Mouse (Mus musculus): ENCODE data around the gene Best1. TPM values are rescaled to one million over a fixed set of nuclear protein-coding genes. Genes with fewer than 3 reads are reported as not detected.

Gene Best1
- polyA plus RNA-seq, 1 experiment from 2014 or later = 1.2 TPM

- peaks cover 20% of the 10 kb centered on the region for H3K36me3 ChIP-seq
- ATAC-seq (ENCODE audit: insufficient number of reproducible peaks, low FRiP score, low TSS enrichment, low read depth) = no peak
- no peaks in the 10 kb centered on the region for H3K9me3 ChIP-seq (replicated peaks)
Observed at GRCm38 (mm10) chr19:9989171-9989883, 12.1 kb downstream of the Best1 start.

GRCm38 (mm10) chr19:9987593-9987992, 13.8 kb downstream of the Best1 start:
- Histone ChIP-seq H3K36me3 (peaks cover 26% of the 10 kb centered on the region), H3K9me3 (replicated peaks) (no peaks in the 10 kb centered on the region), H3K27ac (replicated peaks) (no peak overlapping the region; the same call in 1 of the 2 replicates), H3K27me3 (no peaks in the 10 kb centered on the region), H3K4me2 (replicated peaks) (no peak overlapping the region), H3K4me1 (peaks cover 26% of the 10 kb centered on the region), H3K9ac (no peak overlapping the region), H3K4me3 (replicated peaks) (no peak overlapping the region)
- ATAC-seq (ENCODE audit: insufficient number of reproducible peaks, low FRiP score, low TSS enrichment, low read depth) = no peak

More at GRCm38 (mm10) chr19:9989171-9989883, 12.1 kb downstream of the Best1 start:
- no peak overlapping the region for H3K4me3 ChIP-seq (replicated peaks)
- no peak overlapping the region for H3K9ac ChIP-seq
- 64% methylated on average over 17 of the region's 17 CpGs for WGBS
- no peak overlapping the region for H3K4me2 ChIP-seq (replicated peaks)
- H3K27ac ChIP-seq (replicated peaks) = no peak overlapping the region
- H3K27me3 ChIP-seq = no peaks in the 10 kb centered on the region
- peaks cover 25% of the 10 kb centered on the region for H3K4me1 ChIP-seq

- peaks cover 26% of the 10 kb centered on the region for H3K36me3 ChIP-seq
- H3K27me3 ChIP-seq = no peaks in the 10 kb centered on the region
- 19% methylated on average over 6 of the region's 6 CpGs for WGBS
- no peak overlapping the region; the same call in 1 of the 2 replicates for H3K27ac ChIP-seq (replicated peaks)
- no peak overlapping the region for H3K4me2 ChIP-seq (replicated peaks)
- no peak overlapping the region for H3K4me3 ChIP-seq (replicated peaks)
- ATAC-seq (ENCODE audit: insufficient number of reproducible peaks, low FRiP score, low TSS enrichment, low read depth) = no peak
- no peak overlapping the region for H3K9ac ChIP-seq
- H3K9me3 ChIP-seq (replicated peaks) = no peaks in the 10 kb centered on the region
- peaks cover 26% of the 10 kb centered on the region for H3K4me1 ChIP-seq
Observed at GRCm38 (mm10) chr19:9987192-9987591, 14.2 kb downstream of the Best1 start.

DNA sequence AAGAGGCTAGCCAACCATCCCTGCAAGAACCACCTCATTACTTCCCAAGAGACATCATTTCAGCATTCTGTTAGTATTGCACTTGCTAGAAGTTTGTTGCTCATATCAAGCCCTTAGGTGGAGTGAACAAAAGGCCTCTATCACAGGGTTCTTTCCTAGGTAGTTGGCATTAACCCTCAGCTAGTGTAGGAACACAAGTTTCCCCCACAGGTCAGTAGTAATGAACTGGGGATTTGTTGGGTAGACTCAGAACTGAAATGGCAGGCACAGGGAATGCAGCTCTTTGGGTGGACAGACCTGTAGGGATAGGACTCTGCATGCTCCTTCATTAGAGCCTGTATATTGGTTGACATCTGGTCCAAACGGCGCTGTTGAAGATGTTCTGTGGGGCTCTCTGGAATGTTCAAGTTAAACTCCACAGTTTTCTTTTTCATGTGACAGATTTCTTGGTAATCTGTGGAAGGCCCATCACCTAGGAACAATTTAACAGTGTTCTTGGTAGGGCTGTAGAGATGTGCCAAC, 15.5 kb downstream of the Best1 start:
- 95% methylated on average over 2 of the region's 2 CpGs for WGBS
- no peak overlapping the region for H3K4me3 ChIP-seq (replicated peaks)
- peaks cover 33% of the 10 kb centered on the region for H3K4me1 ChIP-seq
- H3K4me2 ChIP-seq (replicated peaks) = no peak overlapping the region
- no peak overlapping the region for H3K27ac ChIP-seq (replicated peaks)
- H3K27me3 ChIP-seq = no peaks in the 10 kb centered on the region
- no peak for ATAC-seq (ENCODE audit: insufficient number of reproducible peaks, low FRiP score, low TSS enrichment, low read depth)
- H3K9me3 ChIP-seq (replicated peaks) = no peaks in the 10 kb centered on the region
- no peak overlapping the region for H3K9ac ChIP-seq
- peaks cover 26% of the 10 kb centered on the region for H3K36me3 ChIP-seq

GRCm38 (mm10) chr19:9985190-9985899, 16.1 kb downstream of the Best1 start:
- Histone ChIP-seq H3K36me3 (peaks cover 26% of the 10 kb centered on the region), H3K9ac (no peak overlapping the region), H3K9me3 (replicated peaks) (no peaks in the 10 kb centered on the region), H3K4me2 (replicated peaks) (no peak overlapping the region), H3K4me3 (replicated peaks) (no peak overlapping the region), H3K4me1 (peaks cover 33% of the 10 kb centered on the region), H3K27me3 (no peaks in the 10 kb centered on the region), H3K27ac (replicated peaks) (no peak overlapping the region)
- WGBS = 93% methylated on average over 6 of the region's 6 CpGs
- ATAC-seq (ENCODE audit: insufficient number of reproducible peaks, low FRiP score, low TSS enrichment, low read depth) = no peak

GRCm38 (mm10) chr19:9984111-9985055, 17.1 kb downstream of the Best1 start:
- 88% methylated on average over 20 of the region's 20 CpGs for WGBS
- Histone ChIP-seq H3K27ac (replicated peaks) (no peak overlapping the region), H3K4me2 (replicated peaks) (peak overlapping the region; percentile 70), H3K4me1 (peaks cover 33% of the 10 kb centered on the region), H3K9ac (peak overlapping the region; percentile 95; the same call in 1 of the 2 replicates), H3K27me3 (no peaks in the 10 kb centered on the region), H3K4me3 (replicated peaks) (peak overlapping the region; percentile 82), H3K36me3 (peaks cover 26% of the 10 kb centered on the region), H3K9me3 (replicated peaks) (no peaks in the 10 kb centered on the region)
- no peak for ATAC-seq (ENCODE audit: insufficient number of reproducible peaks, low FRiP score, low TSS enrichment, low read depth)

DNA sequence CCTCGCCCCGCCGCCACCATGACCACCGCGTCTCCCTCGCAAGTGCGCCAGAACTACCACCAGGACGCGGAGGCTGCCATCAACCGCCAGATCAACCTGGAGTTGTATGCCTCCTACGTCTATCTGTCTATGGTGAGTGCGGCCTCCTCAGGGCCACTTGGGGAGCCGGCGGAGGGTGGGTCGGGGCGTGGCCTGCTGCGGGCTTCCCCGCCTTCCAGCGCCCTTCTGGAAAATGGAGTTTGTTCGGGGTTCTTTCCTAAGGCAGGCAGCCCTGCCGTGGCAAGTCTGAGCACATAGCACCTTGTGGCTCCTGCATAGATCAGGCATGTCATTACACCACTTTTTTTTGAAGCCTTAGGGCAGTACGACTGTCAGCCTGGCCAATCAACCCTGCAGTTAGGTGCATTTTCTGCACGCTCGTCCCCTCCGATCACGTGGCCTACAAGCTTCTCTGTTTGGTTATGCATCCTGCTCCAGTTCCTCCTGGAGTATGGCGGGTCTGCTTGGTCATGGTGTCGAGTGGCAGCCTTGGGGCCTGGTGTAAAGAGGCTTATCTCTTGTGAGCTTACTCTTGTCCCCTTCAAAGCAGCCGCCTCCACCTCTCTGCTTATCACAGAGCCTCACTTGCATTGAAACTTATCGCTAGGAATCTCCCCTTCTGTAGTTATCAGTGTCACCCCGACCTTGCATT, 18.4 kb downstream of the Best1 start:
- Histone ChIP-seq H3K9me3 (replicated peaks) (no peaks in the 10 kb centered on the region), H3K36me3 (peaks cover 26% of the 10 kb centered on the region), H3K4me3 (replicated peaks) (peak overlapping the region; percentile 82), H3K27me3 (no peaks in the 10 kb centered on the region), H3K4me1 (peaks cover 41% of the 10 kb centered on the region), H3K9ac (peak overlapping the region; percentile 95), H3K27ac (replicated peaks) (peak overlapping the region; percentile 97), H3K4me2 (replicated peaks) (peak overlapping the region; percentile 70)
- WGBS = under 1% methylated on average over 31 of the region's 31 CpGs
- ATAC-seq (ENCODE audit: insufficient number of reproducible peaks, low FRiP score, low TSS enrichment, low read depth) = peak; percentile 75

GRCm38 (mm10) chr19:9982151-9982851, 19.1 kb downstream of the Best1 start:
- peaks cover 37% of the 10 kb centered on the region for H3K4me1 ChIP-seq
- peak overlapping the region; percentile 97 for H3K27ac ChIP-seq (replicated peaks)
- no peaks in the 10 kb centered on the region for H3K27me3 ChIP-seq
- peak overlapping the region; percentile 82 for H3K4me3 ChIP-seq (replicated peaks)
- ATAC-seq (ENCODE audit: insufficient number of reproducible peaks, low FRiP score, low TSS enrichment, low read depth) = peak; percentile 98
- H3K4me2 ChIP-seq (replicated peaks) = peak overlapping the region; percentile 70
- H3K9me3 ChIP-seq (replicated peaks) = no peaks in the 10 kb centered on the region
- peak overlapping the region; percentile 95 for H3K9ac ChIP-seq
- WGBS = under 1% methylated on average over 59 of the region's 59 CpGs
- peaks cover 26% of the 10 kb centered on the region for H3K36me3 ChIP-seq

GRCm38 (mm10) chr19:9981621-9982020, 19.8 kb downstream of the Best1 start:
- H3K27ac ChIP-seq (replicated peaks) = peak overlapping the region; percentile 97
- peak overlapping the region; percentile 82 for H3K4me3 ChIP-seq (replicated peaks)

GRCm38 (mm10) chr19:9980258-9980657, 21.2 kb downstream of the Best1 start, which contains the start of gene Fth1:
Gene Fth1 (plus strand): TSS chr19:9980598.
- no peak for ATAC-seq (ENCODE audit: insufficient number of reproducible peaks, low FRiP score, low TSS enrichment, low read depth)
- WGBS = 79% methylated on average over 4 of the region's 4 CpGs
- Histone ChIP-seq H3K27me3 (no peaks in the 10 kb centered on the region), H3K36me3 (peaks cover 15% of the 10 kb centered on the region), H3K9ac (no peak within 1 kb of the TSS), H3K4me2 (replicated peaks) (no peak within 1 kb of the TSS), H3K4me3 (replicated peaks) (no peak within 1 kb of the TSS), H3K27ac (replicated peaks) (no peak within 1 kb of the TSS), H3K9me3 (replicated peaks) (no peaks in the 10 kb centered on the region), H3K4me1 (peaks cover 32% of the 10 kb centered on the region)

More at GRCm38 (mm10) chr19:9981621-9982020, 19.8 kb downstream of the Best1 start:
- Histone ChIP-seq H3K4me1 (peaks cover 32% of the 10 kb centered on the region), H3K4me2 (replicated peaks) (peak overlapping the region; percentile 58), H3K9ac (0 out of 2 replicates have a peak overlapping the region, but pooled peaks have one; percentile 26), H3K36me3 (peaks cover 26% of the 10 kb centered on the region), H3K27me3 (no peaks in the 10 kb centered on the region), H3K9me3 (replicated peaks) (no peaks in the 10 kb centered on the region)
- WGBS = 68% methylated on average over 4 of the region's 4 CpGs
- no peak for ATAC-seq (ENCODE audit: insufficient number of reproducible peaks, low FRiP score, low TSS enrichment, low read depth)
